Mouse (Mus musculus) heart, embryonic 11.5 days (tissue): ENCODE measurements at regions not wholly inside any gene's neighbourhood (a gene's known extent, or its start where the extent isn't known, plus 50 kb on each side); places are given as distances from the start of the nearest gene placed in this dataset.

Experiments
- ATAC-seq: fragments of 200-750 bp; cut with Nextera tagmentation; replicated peaks from 2 replicates; pipeline ENCODE4 v1.8.0; 2017; ENCODE audit warnings: moderate library complexity; ENCODE audit not compliant: insufficient number of reproducible peaks, low FRiP score, low TSS enrichment
- H3K27ac ChIP-seq: fragments of 300-500 bp; sonication (generic); 2 replicates; pipeline ENCODE4 v1.5.1; 2014; ENCODE audit warnings: mild to moderate bottlenecking, low read depth, low read length
- H3K27me3 ChIP-seq: fragments of 300-500 bp; sonication (generic); 2 replicates; pipeline ENCODE4 v1.6.1; 2014; ENCODE audit warnings: mild to moderate bottlenecking, low read length, mixed read lengths; ENCODE audit not compliant: control insufficient read depth, insufficient read depth
- H3K36me3 ChIP-seq: fragments of 300-500 bp; sonication (generic); 2 replicates; pipeline ENCODE4 v1.6.1; 2014; ENCODE audit warnings: mild to moderate bottlenecking, low read length, moderate library complexity, mixed read lengths; ENCODE audit not compliant: control insufficient read depth, insufficient read depth
- H3K4me1 ChIP-seq: fragments of 300-500 bp; sonication (generic); 2 replicates; pipeline ENCODE4 v1.6.1; 2014; ENCODE audit warnings: low read length; ENCODE audit not compliant: control insufficient read depth, insufficient read depth
- H3K4me2 ChIP-seq: fragments of 300-500 bp; sonication (generic); 2 replicates; pipeline ENCODE4 v1.6.1; 2014; ENCODE audit warnings: mild to moderate bottlenecking, moderate library complexity
- H3K4me3 ChIP-seq: fragments of 300-500 bp; sonication (generic); 2 replicates; pipeline ENCODE4 v1.5.1; 2014; ENCODE audit warnings: low read depth, low read length
- H3K9ac ChIP-seq: fragments of 300-500 bp; sonication (generic); 2 replicates; pipeline ENCODE4 v1.6.1; 2014; ENCODE audit warnings: mild to moderate bottlenecking, low read depth, low read length, moderate library complexity
- H3K9me3 ChIP-seq: fragments of 300-500 bp; sonication (generic); replicated peaks from 2 replicates; pipeline ENCODE4 v1.6.1; 2016; ENCODE audit warnings: low read length; ENCODE audit not compliant: control insufficient read depth
- WGBS: fragments of 180-500 bp; shearing (Covaris S2); extraction: QIAGEN DNeasy Blood & Tissue Kit; methylation state at CpG from one replicate; pipeline ENCODE4 v1.1.7; 2014; ENCODE audit not compliant: insufficient replicate concordance; 5-methylcytosine and 5-hydroxymethylcytosine counted together

DNA sequence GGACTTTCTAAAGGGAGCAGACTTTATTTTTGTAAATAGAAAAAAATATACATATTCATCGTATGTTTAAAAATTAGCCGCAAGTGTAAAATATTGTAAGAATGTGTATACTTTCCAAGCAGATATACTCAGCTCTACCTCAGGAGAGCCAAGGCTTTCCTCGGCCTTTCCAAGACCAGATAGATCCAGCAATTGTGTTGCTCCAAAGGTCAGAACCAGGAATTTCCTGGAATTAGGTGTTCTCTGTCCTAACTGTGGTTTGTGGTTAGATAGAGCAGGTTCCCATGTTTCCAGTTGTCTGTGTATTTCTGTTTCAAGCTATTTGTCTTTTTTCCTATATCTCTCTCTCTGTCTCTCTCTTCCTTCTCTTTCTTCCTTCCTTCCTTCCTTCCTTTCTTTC, 93.0 kb downstream of the Tpra1 start:
- H3K4me1 ChIP-seq, result no peaks in the 10 kb centered on the region
- H3K9ac ChIP-seq, result no peak overlapping the region
- H3K4me3 ChIP-seq, result no peak overlapping the region
- H3K27ac ChIP-seq, result no peak overlapping the region
- no peaks in the 10 kb centered on the region for H3K36me3 ChIP-seq
- ATAC-seq, result no peak
- WGBS, result 83% methylated on average over 3 of the region's 3 CpGs
- no peak overlapping the region for H3K4me2 ChIP-seq
- H3K27me3 ChIP-seq, result peaks cover 3% of the 10 kb centered on the region; the same call in 1 of the 2 replicates
- no peaks in the 10 kb centered on the region for H3K9me3 ChIP-seq

DNA sequence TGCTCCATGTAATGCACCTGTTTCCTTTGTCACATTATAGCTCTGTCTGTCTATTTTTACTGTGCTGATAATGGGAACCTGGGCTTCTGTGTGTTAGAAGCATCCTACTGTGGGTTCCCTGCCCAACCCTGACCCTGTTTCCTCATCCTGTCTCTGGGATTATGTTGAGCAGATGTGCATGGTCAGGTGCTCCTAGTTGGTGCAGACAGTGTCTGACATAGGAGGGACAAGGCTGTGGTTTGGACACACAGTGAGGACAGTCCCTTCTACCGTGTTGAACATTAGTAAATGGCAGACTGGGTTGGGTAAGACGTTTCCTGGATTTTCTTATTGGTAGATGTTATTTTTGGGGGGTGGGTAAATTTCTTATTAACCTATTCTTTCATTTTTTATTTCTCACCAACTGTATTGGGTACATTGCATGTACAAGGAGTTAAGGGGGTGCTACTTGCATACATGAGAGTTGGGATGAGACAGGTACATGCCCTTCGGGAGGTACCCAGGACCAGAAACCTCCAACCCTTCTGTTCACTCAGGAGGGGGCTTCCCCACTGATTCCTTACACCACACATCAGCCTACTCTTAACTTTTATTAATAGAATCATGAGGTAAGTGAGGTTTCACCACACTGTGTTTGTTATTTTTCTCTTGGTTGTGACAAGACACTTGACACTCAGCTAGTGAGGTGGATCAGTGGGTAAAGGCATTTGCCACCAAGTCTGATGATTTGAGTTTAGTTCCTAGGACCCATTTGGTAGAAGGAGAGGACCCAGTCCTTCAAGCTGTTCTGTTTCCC, 97.1 kb downstream of the Tpra1 start:
- H3K4me1 ChIP-seq, result peaks cover 8% of the 10 kb centered on the region; the same call in 1 of the 2 replicates
- no peak overlapping the region for H3K4me2 ChIP-seq
- H3K27me3 ChIP-seq, result peaks cover 3% of the 10 kb centered on the region; the same call in 1 of the 2 replicates
- H3K36me3 ChIP-seq, result no peaks in the 10 kb centered on the region
- no peaks in the 10 kb centered on the region for H3K9me3 ChIP-seq
- no peak for ATAC-seq
- no peak overlapping the region for H3K4me3 ChIP-seq
- no peak overlapping the region for H3K27ac ChIP-seq
- H3K9ac ChIP-seq, result no peak overlapping the region
- WGBS, result 78% methylated on average over 3 of the region's 3 CpGs

DNA sequence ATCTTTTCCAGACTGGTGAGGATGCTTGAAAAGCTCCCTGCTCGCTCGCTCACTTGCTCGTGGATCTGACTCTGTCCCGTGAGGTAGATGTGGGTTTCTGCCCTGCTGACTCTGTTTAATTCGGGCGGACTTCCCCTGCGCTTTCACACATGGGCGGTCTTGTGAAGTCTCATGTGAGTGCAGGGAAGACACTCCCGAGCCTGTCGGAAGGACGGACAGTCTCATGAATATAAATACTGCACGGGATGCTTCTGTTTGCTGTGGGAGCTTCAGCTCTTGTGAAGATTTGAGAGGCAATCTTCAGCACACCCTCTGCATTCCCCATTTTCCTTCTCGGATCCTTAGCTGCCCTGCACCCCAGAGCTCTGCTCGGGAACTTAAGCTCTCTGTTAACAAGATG, 98.3 kb downstream of the Tpra1 start:
- peaks cover 8% of the 10 kb centered on the region; the same call in 1 of the 2 replicates for H3K4me1 ChIP-seq
- WGBS, result 35% methylated on average over 14 of the region's 14 CpGs
- no peak overlapping the region for H3K4me2 ChIP-seq
- no peak overlapping the region for H3K9ac ChIP-seq
- H3K27ac ChIP-seq, result no peak overlapping the region
- no peaks in the 10 kb centered on the region for H3K36me3 ChIP-seq
- no peak overlapping the region for H3K4me3 ChIP-seq
- no peaks in the 10 kb centered on the region for H3K9me3 ChIP-seq
- no peak for ATAC-seq
- peaks cover 3% of the 10 kb centered on the region; the same call in 1 of the 2 replicates for H3K27me3 ChIP-seq

DNA sequence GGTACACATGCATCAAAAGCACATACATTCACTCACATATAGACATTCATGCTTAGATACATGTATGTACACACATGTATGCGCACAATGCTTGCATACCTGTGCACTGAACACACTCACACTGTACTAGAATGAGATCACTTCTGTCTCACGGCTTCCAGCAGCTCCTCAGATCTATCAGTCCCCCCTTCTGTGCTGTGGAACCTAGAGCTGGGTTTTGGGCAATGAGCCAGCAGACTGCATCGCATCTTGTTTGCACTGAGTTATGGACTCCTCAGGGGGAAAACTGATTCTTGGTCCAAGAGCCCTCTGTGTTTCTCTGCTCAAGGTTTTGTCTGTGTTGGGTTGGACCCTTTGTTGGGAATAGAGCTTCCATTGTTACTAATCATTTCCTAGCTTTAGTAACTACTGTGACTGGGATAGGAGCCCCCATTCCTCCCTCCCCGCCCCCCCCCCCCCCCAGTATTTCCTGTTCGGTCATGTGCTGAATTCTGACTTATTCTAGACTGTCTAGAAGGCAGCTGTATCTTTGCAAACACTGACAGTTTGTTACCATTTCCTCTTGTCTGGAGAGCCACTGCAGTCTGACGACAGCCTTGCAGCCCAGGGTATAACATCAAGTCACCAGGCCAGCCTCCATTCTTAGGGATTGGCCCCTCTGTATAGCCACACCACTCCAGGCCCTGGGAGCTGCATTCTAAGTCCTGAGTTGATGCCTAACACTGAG, 101.3 kb downstream of the Tpra1 start:
- H3K36me3 ChIP-seq, result no peaks in the 10 kb centered on the region
- 44% methylated on average over 5 of the region's 6 CpGs for WGBS

DNA sequence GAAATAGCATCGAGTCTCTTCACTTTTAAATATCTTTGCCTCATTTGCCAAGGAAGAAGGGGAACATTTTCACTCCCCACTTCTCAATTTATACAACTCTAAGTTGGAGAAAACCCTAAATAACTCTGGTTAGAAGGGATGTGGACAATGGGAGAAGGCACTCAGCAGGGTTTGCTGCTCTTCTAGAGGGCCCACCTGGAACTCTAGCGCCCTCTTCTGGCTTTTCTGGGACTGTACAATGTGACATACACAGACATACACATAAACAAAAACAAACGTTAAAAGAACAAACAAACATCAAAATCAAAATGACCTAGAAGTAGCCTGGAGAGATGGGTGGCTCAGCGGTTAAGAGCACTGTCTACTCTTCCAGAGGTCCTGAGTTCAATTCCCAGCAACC, 103.0 kb downstream of the Tpra1 start:
- H3K9me3 ChIP-seq, result no peaks in the 10 kb centered on the region
- H3K4me2 ChIP-seq, result no peak overlapping the region
- H3K27me3 ChIP-seq, result no peaks in the 10 kb centered on the region
- 37% methylated on average over 4 of the region's 4 CpGs for WGBS
- no peaks in the 10 kb centered on the region for H3K36me3 ChIP-seq
- no peak for ATAC-seq
- H3K4me1 ChIP-seq, result peaks cover 19% of the 10 kb centered on the region
- no peak overlapping the region for H3K9ac ChIP-seq
- H3K27ac ChIP-seq, result no peak overlapping the region
- no peak overlapping the region for H3K4me3 ChIP-seq

More for the DNA sequence above, 101.3 kb downstream of the Tpra1 start:
- peaks cover 12% of the 10 kb centered on the region for H3K4me1 ChIP-seq
- H3K4me2 ChIP-seq, result no peak overlapping the region
- no peak; the same call in 1 of the 2 replicates for ATAC-seq
- H3K4me3 ChIP-seq, result no peak overlapping the region
- peaks cover 3% of the 10 kb centered on the region; the same call in 1 of the 2 replicates for H3K27me3 ChIP-seq
- peak overlapping the region; percentile 2; the same call in 1 of the 2 replicates for H3K27ac ChIP-seq
- no peaks in the 10 kb centered on the region for H3K9me3 ChIP-seq
- H3K9ac ChIP-seq, result no peak overlapping the region

DNA sequence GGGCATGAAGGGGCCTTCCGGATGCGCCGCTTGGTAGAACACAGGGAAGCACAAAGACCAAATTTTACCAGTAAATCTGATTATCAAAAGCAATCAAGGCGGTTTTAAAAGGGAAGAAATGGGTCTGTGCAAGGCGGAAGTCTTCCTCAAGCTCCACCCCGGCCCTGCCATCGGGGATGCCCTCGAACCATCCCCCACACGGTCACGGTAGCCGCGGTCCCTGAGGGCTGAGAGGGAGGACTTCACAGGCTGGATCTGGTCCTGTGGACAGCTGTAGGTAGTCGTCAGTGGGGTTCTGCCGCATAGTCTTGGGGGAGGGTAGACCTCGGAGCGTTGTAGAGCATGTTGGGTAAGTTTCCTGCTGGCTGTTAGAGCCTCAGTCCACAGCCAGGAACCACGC, 104.9 kb downstream of the Tpra1 start:
- Histone ChIP-seq H3K4me2 (peak overlapping the region; percentile 39), H3K9ac (no peak overlapping the region), H3K27me3 (0 out of 2 replicates have a peak, but pooled peaks cover 2% of the 10 kb centered on the region), H3K4me3 (no peak overlapping the region), H3K4me1 (peaks cover 25% of the 10 kb centered on the region), H3K27ac (no peak overlapping the region), H3K36me3 (no peaks in the 10 kb centered on the region), H3K9me3 (no peaks in the 10 kb centered on the region)
- no peak for ATAC-seq
- 44% methylated on average over 17 of the region's 17 CpGs for WGBS

DNA sequence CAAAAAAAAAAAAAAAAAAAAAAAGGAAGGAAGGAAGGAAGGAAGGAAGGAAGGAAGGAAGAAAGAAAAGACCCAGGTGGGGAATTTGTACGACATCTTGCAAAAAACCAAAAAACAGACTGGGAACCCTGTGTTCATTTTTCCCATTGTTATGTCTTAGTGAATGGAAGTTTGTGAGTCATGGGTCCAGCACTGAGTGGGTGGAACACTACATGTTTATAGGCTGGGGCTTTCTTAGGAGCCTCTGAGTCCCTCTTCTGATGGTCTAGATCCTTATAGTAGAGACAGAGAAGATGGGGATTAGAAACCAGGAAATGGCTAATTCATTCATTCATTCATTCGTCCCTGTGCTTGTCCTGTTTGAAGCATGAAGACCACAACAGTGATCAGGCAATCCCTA, 105.5 kb downstream of the Tpra1 start:
- Histone ChIP-seq H3K4me3 (no peak overlapping the region), H3K27me3 (0 out of 2 replicates have a peak, but pooled peaks cover 2% of the 10 kb centered on the region), H3K9ac (no peak overlapping the region), H3K4me1 (peaks cover 25% of the 10 kb centered on the region), H3K9me3 (no peaks in the 10 kb centered on the region), H3K4me2 (no peak overlapping the region), H3K36me3 (no peaks in the 10 kb centered on the region), H3K27ac (no peak overlapping the region)
- ATAC-seq, result no peak
- 75% methylated on average over 2 of the region's 2 CpGs for WGBS

DNA sequence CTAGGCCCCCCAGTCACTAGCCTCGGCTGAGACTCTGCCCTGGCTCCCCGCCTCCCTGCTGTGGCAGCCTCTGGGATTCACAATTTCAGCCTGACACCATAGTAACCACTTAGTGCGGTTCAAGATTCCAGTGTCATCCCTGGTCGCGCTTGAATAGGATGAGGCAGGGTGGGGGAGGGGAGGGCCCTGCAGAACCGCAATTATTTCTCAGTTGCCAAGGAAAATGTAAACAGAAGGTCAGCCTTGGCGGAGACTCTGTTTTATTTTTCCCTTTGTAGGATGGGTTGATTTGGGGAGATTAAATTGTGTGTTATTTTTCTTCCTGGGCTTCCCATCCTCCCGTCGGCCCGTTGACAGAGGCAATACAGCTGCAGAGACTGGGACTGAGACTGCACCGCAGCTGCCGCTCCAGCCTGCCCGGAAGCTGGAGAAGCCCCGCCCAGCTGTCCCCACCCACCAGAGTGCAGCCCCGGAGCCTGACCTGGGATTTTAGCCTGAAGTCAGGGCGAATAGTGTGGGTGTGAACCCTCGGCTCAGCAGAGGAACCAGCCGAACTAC, 106.6 kb downstream of the Tpra1 start:
- H3K9me3 ChIP-seq, result no peaks in the 10 kb centered on the region
- WGBS, result under 1% methylated on average over 18 of the region's 18 CpGs
- H3K4me2 ChIP-seq, result peak overlapping the region; percentile 70
- ATAC-seq, result peak; percentile 62; the same call in 1 of the 2 replicates
- no peaks in the 10 kb centered on the region for H3K36me3 ChIP-seq
- H3K9ac ChIP-seq, result 0 out of 2 replicates have a peak overlapping the region, but pooled peaks have one; percentile 22
- no peak overlapping the region; the same call in 1 of the 2 replicates for H3K27ac ChIP-seq
- peaks cover 19% of the 10 kb centered on the region for H3K4me1 ChIP-seq
- H3K4me3 ChIP-seq, result peak overlapping the region; percentile 31
- H3K27me3 ChIP-seq, result 0 out of 2 replicates have a peak, but pooled peaks cover 2% of the 10 kb centered on the region
